Mouse (Mus musculus) spleen, adult 2 months (tissue): ENCODE results near the gene Zfp541.

Experiments used
- CTCF ChIP-seq: fragments of 200-500 bp; IDR thresholded peaks from 2 replicates; pipeline ENCODE4 v1.5.1; 2011; ENCODE audit warnings: mild to moderate bottlenecking, inconsistent platforms; ENCODE audit not compliant: insufficient read depth, insufficient read length, insufficient replicate concordance; ENCODE audit errors: extremely low read depth
- POLR2A ChIP-seq: fragments of 200-500 bp; IDR thresholded peaks from 2 replicates; pipeline ENCODE4 v1.6.1; 2011; ENCODE audit warnings: low read depth, low read length, inconsistent platforms

DNA sequence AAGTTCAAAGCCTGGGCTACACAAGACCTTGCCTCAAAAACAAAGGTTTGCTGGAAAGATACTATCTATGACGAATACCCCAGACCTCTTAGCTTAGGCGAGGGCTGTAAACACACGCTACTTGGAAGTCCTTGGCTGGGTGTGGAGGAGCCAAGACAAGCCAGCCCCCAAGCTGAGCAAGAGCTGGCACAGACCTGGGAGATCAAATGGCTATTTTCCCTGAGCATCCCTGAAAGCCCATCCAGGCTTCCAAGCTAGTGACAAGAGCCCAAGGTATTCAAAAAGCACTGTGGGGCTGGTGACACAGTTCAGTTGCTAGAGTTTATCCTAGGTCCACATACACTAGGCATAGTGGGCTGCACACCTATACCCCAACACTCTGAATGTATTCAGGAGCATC, 11.0 kb upstream of the Zfp541 start:
- no peak for TF ChIP-seq CTCF
- TF ChIP-seq POLR2A: no peak
